Mouse (Mus musculus) heart, embryonic 16.5 days (tissue): ENCODE results near the gene Mfn2. TPM values are rescaled to one million over a fixed set of nuclear protein-coding genes. Genes with fewer than 3 reads are reported as not detected.
A peak's percentile ranks its signal among the peaks of the same experiment; 100 is the strongest.

ENCODE experiments used
- ATAC-seq: fragments of 200-750 bp; cut with Nextera tagmentation; replicated peaks from 2 replicates; pipeline ENCODE4 v1.8.0; 2017; ENCODE audit warnings: moderate number of reproducible peaks; ENCODE audit not compliant: insufficient read depth, low FRiP score; ENCODE audit errors: extremely low read depth
- H3K27ac ChIP-seq: fragments of 300-500 bp; sonication (generic); 2 replicates; pipeline ENCODE4 v1.5.1; 2014; ENCODE audit warnings: mild to moderate bottlenecking, low read length, control low read depth, moderate library complexity
- H3K27me3 ChIP-seq: fragments of 300-500 bp; sonication (generic); 2 replicates; pipeline ENCODE4 v1.6.1; 2014; ENCODE audit warnings: low read length, mixed read lengths; ENCODE audit not compliant: control insufficient read depth, insufficient read depth
- H3K36me3 ChIP-seq: fragments of 300-500 bp; sonication (generic); 2 replicates; pipeline ENCODE4 v1.6.1; 2014; ENCODE audit not compliant: control insufficient read depth, insufficient read depth
- H3K4me1 ChIP-seq: fragments of 300-500 bp; sonication (generic); 2 replicates; pipeline ENCODE4 v1.6.1; 2014; ENCODE audit warnings: low read length, mixed read lengths; ENCODE audit not compliant: control insufficient read depth, insufficient read depth
- H3K4me2 ChIP-seq: fragments of 300-500 bp; sonication (generic); 2 replicates; pipeline ENCODE4 v1.6.1; 2014; ENCODE audit warnings: low read depth, mild to moderate bottlenecking, control low read depth, low read length
- H3K4me3 ChIP-seq: fragments of 300-500 bp; sonication (generic); 2 replicates; pipeline ENCODE4 v1.5.1; 2014; ENCODE audit warnings: mild to moderate bottlenecking, control low read depth, low read length
- H3K9ac ChIP-seq: fragments of 300-500 bp; sonication (generic); 2 replicates; pipeline ENCODE4 v1.6.1; 2014; ENCODE audit warnings: low read length, control low read depth
- H3K9me3 ChIP-seq: fragments of 300-500 bp; sonication (generic); replicated peaks from 2 replicates; pipeline ENCODE4 v1.6.1; 2016; ENCODE audit warnings: low read length; ENCODE audit not compliant: control insufficient read depth
- WGBS: fragments of 180-500 bp; shearing (Covaris S2); extraction: QIAGEN DNeasy Blood & Tissue Kit; methylation state at CpG from one replicate; pipeline ENCODE4 v1.1.7; 2014; 5-methylcytosine and 5-hydroxymethylcytosine counted together
- polyA plus RNA-seq: library from polyadenylated mRNA; unstranded; fragments of >200 nt; fragmentation: Nextera tagmentation; extraction: Ambion mirVana; gene quantifications from 2 replicates; pipeline ENCODE4 v1.2.1, GENCODE M21; 2015

Gene Mfn2
- polyA plus RNA-seq, 1 experiment from 2014 or later, result 164 TPM

DNA sequence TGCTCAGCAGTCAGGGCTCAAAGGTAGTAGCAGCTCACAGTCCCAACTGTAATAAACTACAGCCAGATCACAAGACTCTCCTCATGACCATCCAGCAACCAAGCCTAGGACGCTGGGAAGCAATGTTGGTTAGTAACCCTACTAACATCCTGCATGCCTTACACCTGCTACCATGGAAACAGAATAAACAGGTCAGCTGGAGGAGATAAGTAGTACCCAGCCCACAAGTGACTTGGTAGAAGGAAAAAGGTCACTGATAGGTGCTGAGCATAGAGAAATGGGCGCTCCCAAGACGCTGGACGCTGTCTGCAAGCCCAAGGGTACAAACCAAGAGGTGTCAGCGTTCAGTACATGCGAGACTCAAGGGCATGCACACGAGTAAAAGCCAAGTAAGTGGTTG lies 4.1 kb downstream of the Mfn2 start:
- Histone ChIP-seq H3K9ac (peak overlapping the region; percentile 63; the same call in 1 of the 2 replicates), H3K36me3 (peaks cover 48% of the 10 kb centered on the region), H3K4me3 (no peak overlapping the region), H3K9me3 (no peaks in the 10 kb centered on the region), H3K4me1 (peaks cover 67% of the 10 kb centered on the region), H3K27ac (peak overlapping the region; percentile 98), H3K27me3 (no peaks in the 10 kb centered on the region), H3K4me2 (peak overlapping the region; percentile 45)
- no peak for ATAC-seq
- WGBS, result 51% methylated on average over 7 of the region's 7 CpGs

DNA sequence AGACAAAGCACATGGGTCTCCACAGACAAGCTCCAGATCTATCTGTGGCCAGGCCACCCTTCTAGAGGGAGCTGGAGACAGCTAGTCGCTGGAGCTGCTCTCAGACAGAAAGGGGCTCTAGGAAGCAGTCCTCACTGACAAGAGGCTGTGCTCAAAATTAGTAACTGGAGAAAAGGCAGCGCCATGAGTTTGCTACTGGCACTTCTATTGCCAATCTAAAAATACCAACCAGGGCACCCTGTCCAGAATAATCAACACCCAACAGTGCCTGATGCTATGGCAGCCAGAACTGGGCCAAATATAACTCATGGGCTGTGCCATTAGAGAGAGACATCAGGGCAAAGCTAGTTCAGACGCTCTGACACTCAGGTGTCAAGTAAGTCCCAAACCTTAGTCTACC lies 7.2 kb downstream of the Mfn2 start:
- peak overlapping the region; percentile 60 for H3K9ac ChIP-seq
- peak overlapping the region; percentile 98 for H3K27ac ChIP-seq
- peak overlapping the region; percentile 36 for H3K4me2 ChIP-seq
- H3K27me3 ChIP-seq, result no peaks in the 10 kb centered on the region
- no peaks in the 10 kb centered on the region for H3K9me3 ChIP-seq
- peaks cover 61% of the 10 kb centered on the region for H3K36me3 ChIP-seq
- H3K4me3 ChIP-seq, result no peak overlapping the region
- WGBS, result 43% methylated on average over 3 of the region's 3 CpGs
- H3K4me1 ChIP-seq, result peaks cover 53% of the 10 kb centered on the region
- peak; percentile 81 for ATAC-seq

GRCm38 (mm10) chr4:147896411-147896810 lies 8.1 kb downstream of the Mfn2 start:
- Histone ChIP-seq H3K4me2 (peak overlapping the region; percentile 6; the same call in 1 of the 2 replicates), H3K27me3 (no peaks in the 10 kb centered on the region), H3K27ac (peak overlapping the region; percentile 98), H3K4me3 (no peak overlapping the region), H3K4me1 (peaks cover 51% of the 10 kb centered on the region), H3K9me3 (no peaks in the 10 kb centered on the region), H3K36me3 (peaks cover 65% of the 10 kb centered on the region), H3K9ac (peak overlapping the region; percentile 66)
- ATAC-seq, result peak; percentile 67
- WGBS, result 21% methylated on average over 1 of the region's 1 CpGs

- H3K27ac ChIP-seq, result peak overlapping the region; percentile 98
- ATAC-seq, result 0 out of 2 replicates have a peak, but pooled peaks have one; percentile 2
- H3K9ac ChIP-seq, result peak overlapping the region; percentile 66
- peak overlapping the region; percentile 6; the same call in 1 of the 2 replicates for H3K4me2 ChIP-seq
- WGBS, result 57% methylated on average over 4 of the region's 4 CpGs
- H3K27me3 ChIP-seq, result no peaks in the 10 kb centered on the region
- no peak overlapping the region for H3K4me3 ChIP-seq
- H3K9me3 ChIP-seq, result no peaks in the 10 kb centered on the region
- peaks cover 69% of the 10 kb centered on the region for H3K36me3 ChIP-seq
- H3K4me1 ChIP-seq, result peaks cover 47% of the 10 kb centered on the region
Measured at GRCm38 (mm10) chr4:147895815-147896330, 8.6 kb downstream of the Mfn2 start.

GRCm38 (mm10) chr4:147890341-147890740 lies 14.2 kb downstream of the Mfn2 start:
- Histone ChIP-seq H3K27ac (peak overlapping the region; percentile 28; the same call in 1 of the 2 replicates), H3K36me3 (peaks cover 81% of the 10 kb centered on the region)
- WGBS, result 58% methylated on average over 6 of the region's 6 CpGs

DNA sequence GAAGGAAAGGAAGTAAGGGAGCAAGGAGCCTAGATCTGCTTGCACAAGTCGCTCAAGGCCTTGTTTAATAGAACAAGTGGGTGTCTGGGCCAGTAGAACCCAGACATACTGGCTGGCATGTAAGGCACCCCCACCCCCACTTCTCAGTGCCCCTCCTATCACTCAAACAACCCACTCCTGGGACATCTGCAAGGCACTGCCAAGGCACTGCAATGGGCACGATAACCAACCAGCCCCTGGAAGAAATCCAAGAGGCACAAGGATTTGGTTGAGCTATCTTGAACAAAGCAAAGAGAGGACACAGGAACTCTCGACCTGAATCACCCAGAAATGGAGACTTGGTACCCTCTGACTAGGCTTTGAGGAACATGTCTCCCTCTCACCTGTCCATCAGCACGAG lies 16.3 kb downstream of the Mfn2 start:
- Histone ChIP-seq H3K9me3 (no peaks in the 10 kb centered on the region), H3K36me3 (peaks cover 85% of the 10 kb centered on the region), H3K4me2 (no peak overlapping the region), H3K27me3 (no peaks in the 10 kb centered on the region), H3K27ac (no peak overlapping the region), H3K9ac (no peak overlapping the region), H3K4me3 (no peak overlapping the region), H3K4me1 (no peaks in the 10 kb centered on the region)
- no peak for ATAC-seq
- WGBS, result 89% methylated on average over 4 of the region's 4 CpGs

More at GRCm38 (mm10) chr4:147890341-147890740, 14.2 kb downstream of the Mfn2 start:
- Histone ChIP-seq H3K27me3 (no peaks in the 10 kb centered on the region), H3K9ac (no peak overlapping the region), H3K4me1 (peaks cover 3% of the 10 kb centered on the region; the same call in 1 of the 2 replicates), H3K9me3 (no peaks in the 10 kb centered on the region), H3K4me3 (no peak overlapping the region), H3K4me2 (no peak overlapping the region)
- ATAC-seq, result peak; percentile 29; the same call in 1 of the 2 replicates

- H3K27ac ChIP-seq, result no peak overlapping the region
- H3K9me3 ChIP-seq, result no peaks in the 10 kb centered on the region
- no peak for ATAC-seq
- 91% methylated on average over 7 of the region's 7 CpGs for WGBS
- peaks cover 88% of the 10 kb centered on the region for H3K36me3 ChIP-seq
- H3K4me2 ChIP-seq, result no peak overlapping the region
- no peak overlapping the region for H3K4me3 ChIP-seq
- H3K9ac ChIP-seq, result no peak overlapping the region
- H3K4me1 ChIP-seq, result no peaks in the 10 kb centered on the region
- H3K27me3 ChIP-seq, result no peaks in the 10 kb centered on the region
Measured at GRCm38 (mm10) chr4:147887277-147887676, 17.2 kb downstream of the Mfn2 start.

DNA sequence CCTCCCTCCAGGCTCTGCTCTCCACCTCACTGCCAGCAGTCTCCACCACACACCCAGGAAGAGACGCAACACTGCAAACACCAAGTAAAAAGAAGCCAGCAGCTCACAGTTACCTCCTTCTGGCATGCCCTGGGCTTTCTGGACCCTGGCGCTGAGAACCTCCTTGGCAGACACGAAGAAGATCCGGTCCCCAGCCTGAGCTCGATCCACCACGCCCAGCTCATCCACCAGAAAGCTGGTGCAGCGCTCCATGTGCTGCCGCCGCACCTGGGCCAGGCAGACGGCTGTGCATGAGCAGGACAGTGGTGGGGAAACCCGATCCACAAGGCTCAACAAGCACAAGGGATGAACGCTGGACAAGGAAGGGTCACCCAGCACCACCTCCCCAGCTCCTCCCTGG lies 18.3 kb downstream of the Mfn2 start:
- Histone ChIP-seq H3K9me3 (no peaks in the 10 kb centered on the region), H3K4me1 (no peaks in the 10 kb centered on the region), H3K36me3 (peaks cover 92% of the 10 kb centered on the region), H3K27ac (no peak overlapping the region), H3K4me3 (no peak overlapping the region), H3K4me2 (no peak overlapping the region), H3K9ac (no peak overlapping the region), H3K27me3 (no peaks in the 10 kb centered on the region)
- 95% methylated on average over 12 of the region's 12 CpGs for WGBS
- ATAC-seq, result no peak

DNA sequence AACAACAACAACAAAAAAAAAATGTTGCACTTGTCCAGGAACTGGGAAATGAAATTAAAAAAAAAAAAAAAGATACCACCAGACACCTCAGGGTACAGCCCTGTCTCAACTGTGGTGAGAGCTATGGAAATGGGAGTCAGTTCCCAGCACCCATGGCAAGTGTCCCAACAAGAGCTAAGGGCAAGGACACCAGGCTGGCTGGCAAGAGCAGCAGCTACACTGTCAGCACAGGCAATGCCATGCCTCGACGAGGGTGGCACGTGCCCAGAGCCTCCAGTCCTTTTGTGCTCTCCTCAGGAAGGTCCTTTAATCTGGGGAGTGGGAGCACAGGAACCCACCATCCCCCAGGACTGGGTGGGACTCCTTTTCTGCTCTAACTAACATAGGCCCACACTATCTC lies 20.4 kb downstream of the Mfn2 start:
- Histone ChIP-seq H3K9me3 (no peaks in the 10 kb centered on the region), H3K4me1 (no peaks in the 10 kb centered on the region), H3K4me3 (no peak overlapping the region), H3K9ac (no peak overlapping the region), H3K4me2 (no peak overlapping the region), H3K27ac (no peak overlapping the region), H3K27me3 (no peaks in the 10 kb centered on the region), H3K36me3 (peaks cover 94% of the 10 kb centered on the region)
- ATAC-seq, result no peak
- 91% methylated on average over 3 of the region's 3 CpGs for WGBS
